Mouse (Mus musculus) stomach, postnatal 0 days (tissue): ENCODE data around the gene Tmed10.

Experiments
- CTCF ChIP-seq: IDR thresholded peaks from 2 replicates; pipeline ENCODE4 v1.5.1; 2016; ENCODE audit warnings: antibody characterized with exemption, low read depth, mild to moderate bottlenecking, moderate library complexity
- EP300 ChIP-seq: optimal IDR thresholded peaks from 2 replicates; pipeline ENCODE3; 2016; ENCODE audit warnings: antibody characterized with exemption

DNA sequence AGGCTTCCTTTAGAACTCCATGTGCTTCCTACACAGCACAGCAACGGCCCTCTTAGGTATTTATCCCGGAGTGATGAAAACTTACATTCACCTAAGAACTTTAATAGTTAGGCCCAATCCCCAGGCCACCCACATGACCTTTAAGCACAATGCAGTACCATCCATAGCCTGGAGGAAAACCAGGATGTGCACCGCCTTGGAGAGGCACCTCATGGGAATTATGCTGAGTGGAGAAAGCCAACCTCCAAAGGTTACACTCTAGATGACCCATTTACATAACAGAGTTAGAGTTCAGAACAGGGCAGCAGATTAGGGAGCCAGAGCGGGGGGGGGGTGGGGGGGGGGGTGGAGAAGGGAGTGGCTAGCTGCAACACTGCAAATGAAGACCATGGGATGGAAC is 32.3 kb downstream of the Tmed10 start:
- TF ChIP-seq EP300: no peak
- no peak for TF ChIP-seq CTCF
